Mouse (Mus musculus): ENCODE results near the gene Ifnlr1.
"Not testable (repeated sequence)": the region's sequence is repeated elsewhere in the genome, so short reads cannot be mapped to it uniquely, and the experiment has no call there.

The Ifnlr1 gene

DNA sequence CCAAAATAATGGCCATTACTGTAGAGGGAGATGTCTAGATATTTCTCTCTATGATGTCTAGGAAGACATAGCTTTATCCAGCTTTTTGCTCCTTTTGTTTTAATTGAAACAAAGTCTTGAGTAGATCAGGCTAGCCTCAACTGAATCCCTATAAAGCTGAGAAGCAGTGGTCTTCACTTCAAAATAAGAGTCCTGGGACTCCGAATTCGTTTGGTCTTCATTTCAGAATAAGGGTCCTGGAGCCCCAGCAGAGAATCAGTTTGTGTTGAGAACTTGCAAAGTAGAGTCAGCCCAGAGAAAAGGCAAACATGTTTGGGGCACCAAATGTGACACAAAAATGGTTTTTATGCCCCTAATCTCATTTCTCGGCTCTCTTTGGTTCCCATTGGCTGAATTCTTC is 1.4 kb upstream of the Ifnlr1 start:
- CTCF ChIA-PET: no interaction called here

GRCm38 (mm10) chr4:135686568-135686953 is 474 bp downstream of the Ifnlr1 start:
- CTCF ChIA-PET: interaction anchor here (0.6 to 1.1 kb wide), 2 partner anchors 22 to 32 kb away, joined by 3 to 4 read pairs; no protein-coding TSS in a partner anchor

DNA sequence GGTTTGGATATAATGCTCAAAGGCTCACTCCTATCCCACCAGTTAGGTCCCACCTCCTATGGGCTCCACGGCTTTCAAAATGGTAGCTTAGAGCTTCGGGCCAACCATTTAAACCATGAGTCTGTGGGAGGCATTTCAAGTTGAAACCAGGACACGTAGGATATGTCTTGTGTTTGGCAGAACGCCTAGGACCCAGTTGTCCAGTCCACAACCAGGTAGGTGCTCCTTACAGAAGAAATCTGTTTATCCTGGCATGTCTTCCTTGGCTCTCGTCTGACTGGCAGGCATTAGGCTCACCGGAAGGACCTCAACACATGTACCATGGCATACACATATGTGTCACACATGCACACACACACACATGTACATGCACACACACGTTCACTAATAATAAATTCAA is 3.7 kb downstream of the Ifnlr1 start:
- CTCF ChIA-PET: no interaction called here

DNA sequence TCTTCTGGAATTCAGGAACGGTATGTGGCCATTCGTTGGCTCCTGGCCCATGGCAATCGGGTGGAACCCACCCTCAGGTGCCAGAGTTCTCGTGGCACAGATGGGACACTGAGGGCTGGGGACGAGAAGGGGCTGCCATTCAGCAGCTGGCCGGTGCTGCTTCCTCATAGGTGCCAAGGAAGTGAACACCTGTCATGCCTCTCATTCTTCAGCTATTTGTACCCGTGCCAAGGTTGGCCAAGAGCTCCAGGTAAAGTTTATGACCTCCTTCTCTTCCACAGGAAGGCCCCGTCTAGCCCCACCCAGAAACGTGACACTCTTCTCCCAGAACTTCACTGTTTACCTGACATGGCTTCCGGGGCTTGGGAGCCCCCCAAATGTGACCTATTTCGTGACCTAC is 4.2 kb downstream of the Ifnlr1 start:
- CTCF ChIA-PET: no interaction called here

DNA sequence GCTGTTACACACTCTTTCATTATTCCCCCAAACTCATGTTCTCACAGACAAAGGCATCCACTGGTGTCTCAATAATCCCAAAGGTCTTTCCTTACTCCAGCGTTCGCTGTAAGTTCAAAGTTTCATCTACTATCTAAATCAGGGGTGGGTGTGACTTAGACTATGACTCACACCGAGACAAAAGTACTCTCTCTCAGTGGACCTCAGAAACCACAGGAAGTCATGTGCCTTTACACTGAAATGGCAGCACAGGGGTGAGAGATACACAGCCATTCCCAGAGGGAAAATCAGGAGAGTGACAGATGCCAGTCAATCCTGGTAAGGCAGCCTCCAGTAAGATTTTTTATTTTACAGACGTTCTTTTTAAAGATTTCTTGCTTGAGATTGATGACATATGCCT is 6.8 kb downstream of the Ifnlr1 start:
- CTCF ChIA-PET: no interaction called here

- CTCF ChIA-PET: interaction anchor here (1.7 kb wide), 1 partner anchor 10 kb away, joined by 5 read pairs; no protein-coding TSS in a partner anchor
Measured at GRCm38 (mm10) chr4:135698498-135698897, 12.4 kb downstream of the Ifnlr1 start.

GRCm38 (mm10) chr4:135703497-135703896 is 17.4 kb downstream of the Ifnlr1 start:
- CTCF ChIA-PET: no interaction called here

- CTCF ChIA-PET: no interaction called here
Measured at GRCm38 (mm10) chr4:135704016-135704415, 17.9 kb downstream of the Ifnlr1 start.

- CTCF ChIA-PET: no interaction called here
Measured at GRCm38 (mm10) chr4:135706045-135706444, 20.0 kb downstream of the Ifnlr1 start.

DNA sequence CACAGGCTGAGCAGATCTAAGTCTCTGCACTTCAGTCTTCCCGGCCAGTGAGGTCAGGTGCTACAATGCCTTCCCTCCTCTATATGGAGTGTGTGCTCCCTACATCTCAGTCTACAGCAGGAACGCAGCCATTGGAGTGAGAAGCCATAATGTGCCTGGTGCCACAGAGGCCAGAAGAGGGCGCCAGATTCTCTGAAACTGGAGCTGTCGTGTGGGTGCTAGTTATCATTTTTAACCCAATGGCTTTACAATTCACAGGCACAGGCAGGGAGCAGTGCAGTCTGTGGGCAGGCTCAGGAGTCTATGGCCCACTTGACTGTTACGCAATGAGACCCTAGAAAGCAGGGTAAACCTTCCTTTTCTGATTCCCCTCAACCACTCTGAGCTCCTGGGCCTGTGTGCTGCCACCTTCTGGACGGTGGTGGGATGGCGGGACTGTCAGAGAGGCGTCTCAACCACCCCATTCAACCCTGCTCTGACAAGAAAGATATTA is 23.0 kb downstream of the Ifnlr1 start:
- CTCF ChIA-PET: interaction anchor here (0.6 to 1.4 kb wide), 3 partner anchors 10 to 134 kb away, joined by 3 to 5 read pairs (median 4); no protein-coding TSS in a partner anchor

GRCm38 (mm10) chr4:135709621-135710020 is 23.5 kb downstream of the Ifnlr1 start:
- CTCF ChIA-PET: interaction anchor here (0.7 to 1.4 kb wide), 2 partner anchors 10 to 43 kb away, joined by 5 to 11 read pairs; no protein-coding TSS in a partner anchor

GRCm38 (mm10) chr4:135710392-135710791 is 24.3 kb downstream of the Ifnlr1 start:
- CTCF ChIA-PET: interaction anchor here (0.7 kb wide), 1 partner anchor 43 kb away, joined by 11 read pairs; no protein-coding TSS in a partner anchor

DNA sequence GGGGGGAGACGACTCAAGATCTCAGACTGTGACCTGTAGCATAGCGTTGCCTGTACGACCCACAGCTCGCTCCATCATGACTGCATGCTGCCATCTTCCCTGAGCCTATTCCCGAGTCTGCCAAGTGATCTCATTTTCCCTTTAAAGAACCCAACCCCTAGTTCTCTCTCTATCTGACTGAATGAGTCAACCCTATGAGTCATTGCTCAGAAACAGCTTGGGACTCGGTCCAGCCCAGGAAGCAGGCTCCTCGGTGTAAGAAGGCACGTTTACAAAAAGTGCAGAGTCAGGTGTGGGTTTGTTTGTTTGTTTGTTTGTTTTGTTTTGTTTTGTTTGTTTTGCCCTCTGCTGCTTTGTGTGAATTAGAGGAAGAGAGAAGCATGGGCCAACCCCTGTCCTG is 28.7 kb downstream of the Ifnlr1 start:
- CTCF ChIA-PET: no interaction called here

GRCm38 (mm10) chr4:135716438-135716837 is 30.4 kb downstream of the Ifnlr1 start:
- CTCF ChIA-PET: not testable (repeated sequence)

GRCm38 (mm10) chr4:135722540-135723290 is 36.6 kb downstream of the Ifnlr1 start:
- CTCF ChIA-PET: no interaction called here

DNA sequence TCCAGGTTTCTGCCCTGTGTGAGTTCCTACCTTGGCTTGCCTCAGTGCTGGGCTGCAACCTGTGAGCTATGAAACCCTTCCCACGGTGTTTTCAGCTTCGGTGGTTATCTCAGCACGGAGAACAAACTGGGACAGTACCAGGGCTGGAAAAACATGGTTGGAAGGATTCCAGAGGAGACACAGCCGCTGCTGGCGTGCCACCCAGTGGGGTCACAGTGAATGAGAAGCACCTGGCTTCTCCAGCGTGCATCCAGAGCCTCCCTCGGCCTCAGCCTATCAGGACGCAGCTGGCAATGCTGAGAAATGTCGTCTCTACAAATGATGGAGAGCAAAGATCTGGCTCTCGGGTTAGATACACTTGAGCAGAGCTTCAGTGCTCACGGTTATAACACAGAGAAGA is 40.3 kb downstream of the Ifnlr1 start:
- CTCF ChIA-PET: no interaction called here

DNA sequence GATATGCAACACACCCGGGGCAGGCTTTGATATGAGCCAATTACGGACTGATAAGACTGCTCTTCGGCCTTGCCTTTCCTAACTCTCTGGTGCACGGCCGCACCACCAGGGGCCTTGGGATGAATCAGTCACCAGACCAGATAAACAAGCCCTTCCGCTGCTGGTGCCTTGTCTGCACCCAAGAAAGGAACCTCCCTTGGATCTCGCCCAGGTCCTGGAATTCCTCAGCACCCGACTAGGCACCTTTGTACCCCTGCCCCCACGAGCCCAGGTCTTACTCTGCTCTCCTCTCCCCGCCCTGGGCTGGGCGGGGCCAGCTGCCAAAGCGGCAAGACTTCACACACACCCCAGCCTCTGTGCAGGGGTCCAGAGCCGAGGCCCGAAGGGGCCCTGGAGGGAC is 41.7 kb downstream of the Ifnlr1 start, which contains the start of gene Il22ra1:
Gene Il22ra1, plus strand, starts transcription at position 356 of the 400 bp plus-strand sequence.
- CTCF ChIA-PET: no interaction called here

DNA sequence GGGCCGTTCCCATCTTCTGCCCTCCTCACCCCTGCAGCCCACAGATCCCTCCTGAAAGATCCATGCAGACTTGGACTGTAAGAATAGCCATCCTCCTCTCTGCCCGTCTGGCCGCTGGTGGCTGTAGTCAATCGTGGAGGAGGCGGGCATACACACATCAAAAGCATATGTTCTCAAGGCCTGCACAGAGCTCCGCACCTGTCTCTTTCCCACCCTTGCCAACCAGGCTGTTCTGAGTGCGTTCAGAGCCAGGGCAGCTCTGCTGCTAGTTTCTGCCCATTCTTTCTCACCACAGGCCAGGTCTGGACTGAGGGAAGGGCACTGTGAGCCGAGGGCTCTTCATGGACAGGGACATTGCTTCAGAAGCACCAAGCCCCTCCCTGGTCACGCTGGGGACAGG is 44.1 kb downstream of the Ifnlr1 start:
- CTCF ChIA-PET: no interaction called here

DNA sequence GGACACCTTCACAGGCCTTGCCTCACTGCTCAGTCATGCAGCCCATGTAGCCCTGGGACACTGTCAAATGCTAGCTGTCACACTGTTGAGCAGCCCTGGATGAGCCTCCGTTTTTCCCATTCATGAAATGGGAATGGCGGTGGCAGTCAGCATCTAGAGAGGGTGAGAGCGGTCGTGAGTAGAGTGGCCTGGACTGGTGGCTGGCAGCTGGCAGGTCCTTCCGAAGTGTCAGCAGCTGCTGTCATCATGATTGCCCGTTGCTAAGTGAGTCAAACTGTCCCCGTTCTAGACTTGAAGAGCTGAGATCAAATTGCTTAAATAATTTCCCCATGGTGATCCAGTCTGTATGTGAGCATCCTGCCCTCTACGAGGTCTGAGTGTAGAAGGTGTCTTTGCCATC is 44.9 kb downstream of the Ifnlr1 start:
- CTCF ChIA-PET: no interaction called here

DNA sequence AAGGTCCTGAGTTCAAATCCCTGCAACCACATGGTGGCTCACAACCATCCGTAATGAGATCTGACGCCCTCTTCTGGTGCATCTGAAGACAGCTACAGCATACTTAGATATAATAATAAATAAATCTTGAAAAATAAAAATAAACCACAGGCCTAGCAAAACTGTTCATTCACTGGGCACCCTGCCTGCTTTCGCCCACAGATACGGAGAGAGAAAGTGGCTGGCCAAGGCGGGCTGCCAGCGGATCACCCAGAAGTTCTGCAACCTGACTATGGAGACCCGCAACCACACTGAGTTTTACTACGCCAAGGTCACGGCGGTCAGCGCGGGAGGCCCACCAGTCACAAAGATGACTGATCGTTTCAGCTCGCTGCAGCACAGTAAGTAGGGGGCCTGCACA is 47.8 kb downstream of the Ifnlr1 start:
- CTCF ChIA-PET: no interaction called here

GRCm38 (mm10) chr4:135736903-135737302 is 50.8 kb downstream of the Ifnlr1 start:
- CTCF ChIA-PET: no interaction called here

DNA sequence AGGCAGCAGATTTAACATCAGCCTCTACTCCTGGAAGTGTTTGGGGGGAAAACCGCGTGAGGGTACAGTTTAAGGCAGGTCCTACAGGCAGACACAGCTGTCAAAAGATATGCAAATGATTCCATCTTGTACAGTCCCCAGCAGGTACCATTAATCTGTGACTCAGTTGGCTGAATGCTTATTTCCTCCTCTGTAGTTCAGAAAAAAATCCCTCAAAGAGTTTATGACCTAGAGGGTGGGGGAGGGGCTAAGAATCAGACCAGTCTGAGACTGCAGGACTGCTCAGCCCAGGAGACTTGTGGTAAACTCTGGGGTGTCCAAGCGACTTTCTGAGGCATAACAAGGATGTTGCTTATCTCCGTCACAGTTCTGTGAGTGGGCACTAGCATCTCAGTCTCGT is 52.1 kb downstream of the Ifnlr1 start:
- CTCF ChIA-PET: no interaction called here

GRCm38 (mm10) chr4:135739148-135739547 is 53.1 kb downstream of the Ifnlr1 start:
- CTCF ChIA-PET: no interaction called here

DNA sequence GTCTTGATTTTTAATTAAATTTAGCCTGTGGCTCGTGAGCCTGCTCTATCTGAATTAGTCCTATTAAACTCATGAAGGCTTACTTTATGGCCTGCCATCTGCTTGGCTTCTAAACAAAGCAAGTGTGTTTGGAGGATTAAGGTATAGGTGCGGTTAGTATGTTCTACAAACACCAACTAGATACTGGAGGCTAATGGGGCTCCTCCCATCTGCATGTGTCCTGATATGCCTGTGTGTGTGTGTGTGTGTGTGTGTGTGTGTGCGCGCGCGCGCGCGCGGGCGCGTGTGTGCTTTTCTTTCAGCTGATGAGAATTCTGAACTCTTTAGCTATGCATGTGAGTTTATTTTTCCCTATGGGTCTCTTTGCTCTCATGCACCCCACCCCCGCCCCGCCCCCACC is 53.6 kb downstream of the Ifnlr1 start:
- CTCF ChIA-PET: no interaction called here

All from spleen, embryonic (tissue).